Mouse (Mus musculus): ENCODE measurements around the gene Flrt2. TPM values are rescaled to one million over a fixed set of nuclear protein-coding genes. Genes with fewer than 3 reads are reported as not detected.

Gene Flrt2
- polyA plus RNA-seq, 1 experiment from 2014 or later: 19.9 TPM

GRCm38 (mm10) chr12:95692948-95693650, 1.1 kb downstream of the Flrt2 start:
- Histone ChIP-seq H3K9ac (ENCODE audit: low read length) (peak overlapping the region; percentile 70), H3K36me3 (ENCODE audit: control insufficient read depth, insufficient read depth, low read length) (no peaks in the 10 kb centered on the region), H3K9me3 (replicated peaks; ENCODE audit: control insufficient read depth, low read length) (no peaks in the 10 kb centered on the region), H3K4me1 (ENCODE audit: control insufficient read depth, insufficient read depth, low read length) (peaks cover 8% of the 10 kb centered on the region; the same call in 1 of the 2 replicates), H3K4me3 (replicated peaks; ENCODE audit: low read length) (peak overlapping the region; percentile 87), H3K4me2 (ENCODE audit: low read depth, low read length) (peak overlapping the region; percentile 81), H3K27ac (ENCODE audit: low read length) (no peak overlapping the region), H3K27me3 (ENCODE audit: control insufficient read depth, insufficient read depth, low read length) (peaks cover 4% of the 10 kb centered on the region; the same call in 1 of the 2 replicates)
- ATAC-seq (ENCODE audit: insufficient read depth, low FRiP score): no peak
- 15% methylated on average over 13 of the region's 13 CpGs for WGBS

GRCm38 (mm10) chr12:95693651-95694471, 1.8 kb downstream of the Flrt2 start:
- ATAC-seq (ENCODE audit: insufficient read depth, low FRiP score): no peak
- Histone ChIP-seq H3K4me1 (ENCODE audit: control insufficient read depth, insufficient read depth, low read length) (peaks cover 8% of the 10 kb centered on the region; the same call in 1 of the 2 replicates), H3K4me3 (replicated peaks; ENCODE audit: low read length) (peak overlapping the region; percentile 87), H3K27me3 (ENCODE audit: control insufficient read depth, insufficient read depth, low read length) (peaks cover 4% of the 10 kb centered on the region; the same call in 1 of the 2 replicates), H3K9me3 (replicated peaks; ENCODE audit: control insufficient read depth, low read length) (no peaks in the 10 kb centered on the region), H3K9ac (ENCODE audit: low read length) (peak overlapping the region; percentile 70), H3K4me2 (ENCODE audit: low read depth, low read length) (peak overlapping the region; percentile 81), H3K27ac (ENCODE audit: low read length) (peak overlapping the region; percentile 51), H3K36me3 (ENCODE audit: control insufficient read depth, insufficient read depth, low read length) (no peaks in the 10 kb centered on the region)
- 2% methylated on average over 28 of the region's 28 CpGs for WGBS

GRCm38 (mm10) chr12:95694507-95694906, 2.5 kb downstream of the Flrt2 start:
- Histone ChIP-seq H3K9ac (ENCODE audit: low read length) (peak overlapping the region; percentile 70), H3K36me3 (ENCODE audit: control insufficient read depth, insufficient read depth, low read length) (no peaks in the 10 kb centered on the region), H3K4me2 (ENCODE audit: low read depth, low read length) (peak overlapping the region; percentile 81), H3K9me3 (replicated peaks; ENCODE audit: control insufficient read depth, low read length) (no peaks in the 10 kb centered on the region), H3K4me1 (ENCODE audit: control insufficient read depth, insufficient read depth, low read length) (peaks cover 8% of the 10 kb centered on the region; the same call in 1 of the 2 replicates), H3K27ac (ENCODE audit: low read length) (peak overlapping the region; percentile 51), H3K4me3 (replicated peaks; ENCODE audit: low read length) (peak overlapping the region; percentile 87), H3K27me3 (ENCODE audit: control insufficient read depth, insufficient read depth, low read length) (peaks cover 4% of the 10 kb centered on the region; the same call in 1 of the 2 replicates)
- 0% methylated on average over 8 of the region's 8 CpGs for WGBS
- no peak for ATAC-seq (ENCODE audit: insufficient read depth, low FRiP score)

GRCm38 (mm10) chr12:95694991-95695833, 3.2 kb downstream of the Flrt2 start:
- H3K27ac ChIP-seq (ENCODE audit: low read length): peak overlapping the region; percentile 94
- ATAC-seq (ENCODE audit: insufficient read depth, low FRiP score): peak; percentile 92
- H3K4me2 ChIP-seq (ENCODE audit: low read depth, low read length): peak overlapping the region; percentile 81
- peak overlapping the region; percentile 87 for H3K9ac ChIP-seq (ENCODE audit: low read length)
- H3K4me3 ChIP-seq (replicated peaks; ENCODE audit: low read length): peak overlapping the region; percentile 87
- under 1% methylated on average over 68 of the region's 68 CpGs for WGBS
- no peaks in the 10 kb centered on the region for H3K36me3 ChIP-seq (ENCODE audit: control insufficient read depth, insufficient read depth, low read length)
- peaks cover 4% of the 10 kb centered on the region; the same call in 1 of the 2 replicates for H3K27me3 ChIP-seq (ENCODE audit: control insufficient read depth, insufficient read depth, low read length)
- peaks cover 8% of the 10 kb centered on the region; the same call in 1 of the 2 replicates for H3K4me1 ChIP-seq (ENCODE audit: control insufficient read depth, insufficient read depth, low read length)
- no peaks in the 10 kb centered on the region for H3K9me3 ChIP-seq (replicated peaks; ENCODE audit: control insufficient read depth, low read length)

GRCm38 (mm10) chr12:95695834-95696521, 4.0 kb downstream of the Flrt2 start:
- H3K4me3 ChIP-seq (replicated peaks; ENCODE audit: low read length): peak overlapping the region; percentile 87
- no peak; the same call in 1 of the 2 replicates for ATAC-seq (ENCODE audit: insufficient read depth, low FRiP score)
- WGBS: under 1% methylated on average over 28 of the region's 28 CpGs
- H3K27me3 ChIP-seq (ENCODE audit: control insufficient read depth, insufficient read depth, low read length): peaks cover 4% of the 10 kb centered on the region; the same call in 1 of the 2 replicates
- H3K4me1 ChIP-seq (ENCODE audit: control insufficient read depth, insufficient read depth, low read length): peaks cover 8% of the 10 kb centered on the region; the same call in 1 of the 2 replicates
- no peaks in the 10 kb centered on the region for H3K9me3 ChIP-seq (replicated peaks; ENCODE audit: control insufficient read depth, low read length)
- H3K4me2 ChIP-seq (ENCODE audit: low read depth, low read length): peak overlapping the region; percentile 81
- peak overlapping the region; percentile 87 for H3K9ac ChIP-seq (ENCODE audit: low read length)
- H3K27ac ChIP-seq (ENCODE audit: low read length): peak overlapping the region; percentile 94
- H3K36me3 ChIP-seq (ENCODE audit: control insufficient read depth, insufficient read depth, low read length): no peaks in the 10 kb centered on the region

- Histone ChIP-seq H3K4me3 (replicated peaks; ENCODE audit: low read length) (peak overlapping the region; percentile 87), H3K4me2 (ENCODE audit: low read depth, low read length) (peak overlapping the region; percentile 81), H3K9me3 (replicated peaks; ENCODE audit: control insufficient read depth, low read length) (no peaks in the 10 kb centered on the region), H3K4me1 (ENCODE audit: control insufficient read depth, insufficient read depth, low read length) (peaks cover 8% of the 10 kb centered on the region; the same call in 1 of the 2 replicates), H3K27me3 (ENCODE audit: control insufficient read depth, insufficient read depth, low read length) (peaks cover 4% of the 10 kb centered on the region; the same call in 1 of the 2 replicates), H3K9ac (ENCODE audit: low read length) (peak overlapping the region; percentile 87), H3K36me3 (ENCODE audit: control insufficient read depth, insufficient read depth, low read length) (no peaks in the 10 kb centered on the region), H3K27ac (ENCODE audit: low read length) (peak overlapping the region; percentile 94; the same call in 1 of the 2 replicates)
- 7% methylated on average over 6 of the region's 6 CpGs for WGBS
- no peak for ATAC-seq (ENCODE audit: insufficient read depth, low FRiP score)
Measured at GRCm38 (mm10) chr12:95696522-95697025, 4.5 kb downstream of the Flrt2 start.

- no peak overlapping the region for H3K9ac ChIP-seq (ENCODE audit: low read length)
- no peaks in the 10 kb centered on the region for H3K4me1 ChIP-seq (ENCODE audit: control insufficient read depth, insufficient read depth, low read length)
- WGBS: 46% methylated on average over 1 of the region's 1 CpGs
- peak overlapping the region; percentile 81 for H3K4me2 ChIP-seq (ENCODE audit: low read depth, low read length)
- H3K4me3 ChIP-seq (replicated peaks; ENCODE audit: low read length): peak overlapping the region; percentile 87
- no peak overlapping the region for H3K27ac ChIP-seq (ENCODE audit: low read length)
- H3K27me3 ChIP-seq (ENCODE audit: control insufficient read depth, insufficient read depth, low read length): no peaks in the 10 kb centered on the region
- H3K36me3 ChIP-seq (ENCODE audit: control insufficient read depth, insufficient read depth, low read length): no peaks in the 10 kb centered on the region
- ATAC-seq (ENCODE audit: insufficient read depth, low FRiP score): no peak
- H3K9me3 ChIP-seq (replicated peaks; ENCODE audit: control insufficient read depth, low read length): no peaks in the 10 kb centered on the region
Measured at GRCm38 (mm10) chr12:95698556-95698955, 6.5 kb downstream of the Flrt2 start.

GRCm38 (mm10) chr12:95700746-95701145, 8.7 kb downstream of the Flrt2 start:
- Histone ChIP-seq H3K4me3 (replicated peaks; ENCODE audit: low read length) (no peak overlapping the region), H3K27me3 (ENCODE audit: control insufficient read depth, insufficient read depth, low read length) (no peaks in the 10 kb centered on the region), H3K4me1 (ENCODE audit: control insufficient read depth, insufficient read depth, low read length) (no peaks in the 10 kb centered on the region), H3K27ac (ENCODE audit: low read length) (no peak overlapping the region), H3K9me3 (replicated peaks; ENCODE audit: control insufficient read depth, low read length) (no peaks in the 10 kb centered on the region), H3K9ac (ENCODE audit: low read length) (no peak overlapping the region), H3K4me2 (ENCODE audit: low read depth, low read length) (no peak overlapping the region), H3K36me3 (ENCODE audit: control insufficient read depth, insufficient read depth, low read length) (no peaks in the 10 kb centered on the region)
- 68% methylated on average over 2 of the region's 2 CpGs for whole genome bisulfite sequencing
- no peak for ATAC-seq (ENCODE audit: insufficient read depth, low FRiP score)

Data from stomach, embryonic 16.5 days (tissue).